Mouse (Mus musculus) ES-Bruce4 (cell line): ENCODE measurements around the gene Ccdc106. TPM values are rescaled to one million over a fixed set of nuclear protein-coding genes. Genes with fewer than 3 reads are reported as not detected.

ENCODE experiments used
- H3K27ac ChIP-seq: 2 replicates; pipeline ENCODE4 v1.5.1; 2012; ENCODE audit warnings: low read length, inconsistent platforms; ENCODE audit not compliant: insufficient read depth
- H3K27me3 ChIP-seq: 2 replicates; pipeline ENCODE4 v1.6.1; 2012; ENCODE audit warnings: mild to moderate bottlenecking, low read length, inconsistent platforms; ENCODE audit not compliant: control insufficient read depth, poor library complexity, insufficient read depth, severe bottlenecking
- H3K36me3 ChIP-seq: 2 replicates; pipeline ENCODE4 v1.6.1; 2012; ENCODE audit warnings: inconsistent platforms, mild to moderate bottlenecking, low read length, moderate library complexity; ENCODE audit not compliant: control insufficient read depth, poor library complexity, insufficient read depth, severe bottlenecking
- H3K4me1 ChIP-seq: one replicate; pipeline ENCODE4 v1.8.1; 2011; ENCODE audit warnings: low read length; ENCODE audit not compliant: control insufficient read depth, insufficient read depth
- H3K4me3 ChIP-seq: 2 replicates; pipeline ENCODE4 v1.5.1; 2011; ENCODE audit warnings: low read depth, mild to moderate bottlenecking, low read length
- H3K9ac ChIP-seq: 2 replicates; pipeline ENCODE4 v1.6.1; 2012; ENCODE audit warnings: low read depth, mild to moderate bottlenecking, inconsistent platforms; ENCODE audit not compliant: poor library complexity, severe bottlenecking
- H3K9me3 ChIP-seq: replicated peaks from 2 replicates; pipeline ENCODE4 v1.6.1; 2012; ENCODE audit warnings: mild to moderate bottlenecking, low read length, inconsistent platforms; ENCODE audit not compliant: control insufficient read depth, poor library complexity, insufficient read depth, severe bottlenecking
- CTCF ChIP-seq: IDR thresholded peaks from one replicate; pipeline ENCODE4 v1.8.1; 2011; ENCODE audit warnings: low read depth, low read length
- EP300 ChIP-seq: IDR thresholded peaks from 2 replicates; pipeline ENCODE4 v1.6.1; 2011; ENCODE audit warnings: low read depth, low read length; ENCODE audit not compliant: insufficient read depth
- POLR2A ChIP-seq: IDR thresholded peaks from one replicate; pipeline ENCODE4 v1.8.1; 2011; ENCODE audit warnings: low read length; ENCODE audit not compliant: insufficient read depth
- polyA plus RNA-seq: library from polyadenylated mRNA; stranded (reverse); fragments of >200 nt; gene quantifications from 2 replicates; pipeline ENCODE4 v1.2.4, GENCODE M21; 2011; ENCODE audit warnings: low read depth; ENCODE audit not compliant: missing spikeins, insufficient read depth, insufficient read length

Gene Ccdc106
- polyA plus RNA-seq, 1 experiment = 5.7 TPM

GRCm38 (mm10) chr7:5059421-5059820, 39.1 kb downstream of the Ccdc106 start:
- no peaks in the 10 kb centered on the region for H3K9me3 ChIP-seq
- H3K36me3 ChIP-seq = no peaks in the 10 kb centered on the region
- H3K27ac ChIP-seq = no peak overlapping the region
- H3K27me3 ChIP-seq = no peaks in the 10 kb centered on the region
- H3K9ac ChIP-seq = no peak overlapping the region
- peaks cover 6% of the 10 kb centered on the region for H3K4me1 ChIP-seq
- TF ChIP-seq POLR2A (no peak), EP300 (no peak), CTCF (no peak)
- no peak overlapping the region for H3K4me3 ChIP-seq

- peak overlapping the region; percentile 87 for H3K4me3 ChIP-seq
- H3K27ac ChIP-seq = peak overlapping the region; percentile 95
- H3K4me1 ChIP-seq = peaks cover 6% of the 10 kb centered on the region
- H3K36me3 ChIP-seq = no peaks in the 10 kb centered on the region
- TF ChIP-seq POLR2A (no peak), EP300 (no peak), CTCF (peak; percentile 76)
- no peaks in the 10 kb centered on the region for H3K27me3 ChIP-seq
- peak overlapping the region; percentile 93 for H3K9ac ChIP-seq
- H3K9me3 ChIP-seq = no peaks in the 10 kb centered on the region
Measured at GRCm38 (mm10) chr7:5060239-5060731, 39.9 kb downstream of the Ccdc106 start.

- no peaks in the 10 kb centered on the region for H3K9me3 ChIP-seq
- H3K4me1 ChIP-seq = peaks cover 9% of the 10 kb centered on the region
- H3K4me3 ChIP-seq = peak overlapping the region; percentile 87
- peak overlapping the region; percentile 93 for H3K9ac ChIP-seq
- H3K36me3 ChIP-seq = no peaks in the 10 kb centered on the region
- TF ChIP-seq POLR2A (no peak), EP300 (peak; percentile 72; the same call in 1 of the 2 replicates), CTCF (peak; percentile 67)
- no peaks in the 10 kb centered on the region for H3K27me3 ChIP-seq
- peak overlapping the region; percentile 95 for H3K27ac ChIP-seq
Measured at GRCm38 (mm10) chr7:5060944-5061773, 40.8 kb downstream of the Ccdc106 start.

- peaks cover 3% of the 10 kb centered on the region; the same call in 1 of the 2 replicates for H3K36me3 ChIP-seq
- H3K4me1 ChIP-seq = peaks cover 10% of the 10 kb centered on the region
- peak within 1 kb of the TSS; percentile 87 for H3K4me3 ChIP-seq
- TF ChIP-seq EP300 = 0 out of 2 replicates have a peak, but pooled peaks have one; percentile 31
- no peak for TF ChIP-seq CTCF
- peak within 1 kb of the TSS; percentile 95 for H3K27ac ChIP-seq
- H3K9me3 ChIP-seq = no peaks in the 10 kb centered on the region
- H3K9ac ChIP-seq = peak within 1 kb of the TSS; percentile 93
- no peaks in the 10 kb centered on the region for H3K27me3 ChIP-seq
Measured at GRCm38 (mm10) chr7:5061774-5062359, 41.5 kb downstream of the Ccdc106 start, which contains the start of gene U2af2. Gene U2af2 (plus strand): TSS chr7:5062143.

DNA sequence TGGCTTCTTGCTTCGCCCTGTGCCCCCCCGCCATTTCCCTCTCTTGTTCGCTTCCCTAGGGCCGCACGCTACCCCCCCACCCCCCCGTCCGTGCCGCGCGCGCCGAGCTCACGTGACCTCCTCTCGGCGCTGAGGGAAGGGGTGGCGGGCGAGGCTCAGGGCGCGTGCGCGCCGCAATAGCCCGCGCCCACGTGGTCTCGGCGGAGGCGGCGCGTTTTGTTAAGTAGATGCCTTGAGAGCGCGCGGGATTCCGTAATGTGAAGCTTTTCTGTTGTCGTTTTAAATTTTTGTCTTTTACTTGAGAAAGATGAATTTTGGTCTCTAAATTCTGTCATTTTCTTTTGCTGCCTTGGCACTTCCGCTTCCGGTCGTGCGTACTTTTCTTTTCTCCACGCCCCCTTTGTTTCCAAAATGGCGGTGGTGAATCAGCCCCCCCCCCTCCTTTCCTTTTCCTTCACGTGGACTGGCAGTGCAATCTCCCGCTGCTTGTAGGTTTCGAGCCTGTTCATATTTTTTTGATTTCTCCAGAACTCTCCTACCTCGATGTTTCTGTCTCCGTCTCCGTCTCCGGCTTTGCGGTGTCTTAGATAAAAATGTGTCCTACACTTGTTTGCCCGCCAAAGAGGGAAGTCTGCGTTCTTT, 42.1 kb downstream of the Ccdc106 start:
- H3K4me1 ChIP-seq = peaks cover 8% of the 10 kb centered on the region

DNA sequence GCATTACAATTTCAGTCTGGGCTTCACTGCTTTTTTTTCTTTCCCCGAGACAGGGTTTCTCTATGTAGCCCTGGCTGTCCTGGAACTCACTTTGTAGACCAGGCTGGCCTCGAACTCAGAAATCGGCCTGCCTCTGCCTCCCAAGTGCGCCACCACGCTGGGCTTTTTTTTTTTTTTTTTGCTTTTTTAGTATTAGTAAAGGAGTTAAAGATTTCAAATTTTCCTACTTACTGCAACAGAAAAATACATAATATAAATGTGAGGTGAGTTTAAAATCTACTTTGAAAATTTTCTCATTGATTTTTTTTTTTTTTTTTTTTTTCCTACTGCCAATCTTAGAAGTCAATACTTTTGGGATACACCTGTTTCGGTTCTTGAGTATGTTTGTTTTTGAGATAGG, 44.5 kb downstream of the Ccdc106 start:
- Histone ChIP-seq H3K9ac (peak overlapping the region; percentile 93), H3K4me3 (no peak overlapping the region), H3K36me3 (peaks cover 30% of the 10 kb centered on the region), H3K9me3 (no peaks in the 10 kb centered on the region), H3K27ac (no peak overlapping the region), H3K27me3 (no peaks in the 10 kb centered on the region), H3K4me1 (peaks cover 4% of the 10 kb centered on the region)
- TF ChIP-seq POLR2A (no peak), EP300 (no peak), CTCF (no peak)

More for the DNA sequence above, 42.1 kb downstream of the Ccdc106 start:
- H3K9me3 ChIP-seq = no peaks in the 10 kb centered on the region
- TF ChIP-seq CTCF (no peak), EP300 (no peak), POLR2A (no peak)
- peaks cover 6% of the 10 kb centered on the region for H3K36me3 ChIP-seq
- H3K27ac ChIP-seq = peak overlapping the region; percentile 55
- peak overlapping the region; percentile 93 for H3K9ac ChIP-seq
- H3K27me3 ChIP-seq = no peaks in the 10 kb centered on the region
- H3K4me3 ChIP-seq = peak overlapping the region; percentile 81
